Mouse (Mus musculus): ENCODE data around the gene Rgs5.

The Rgs5 gene

GRCm38 (mm10) chr1:169655256-169655655, at the start of gene Rgs5:
Gene Rgs5 (plus strand): TSS chr1:169655501.
- no peak for DNase-seq (ENCODE audit: low read depth)

DNA sequence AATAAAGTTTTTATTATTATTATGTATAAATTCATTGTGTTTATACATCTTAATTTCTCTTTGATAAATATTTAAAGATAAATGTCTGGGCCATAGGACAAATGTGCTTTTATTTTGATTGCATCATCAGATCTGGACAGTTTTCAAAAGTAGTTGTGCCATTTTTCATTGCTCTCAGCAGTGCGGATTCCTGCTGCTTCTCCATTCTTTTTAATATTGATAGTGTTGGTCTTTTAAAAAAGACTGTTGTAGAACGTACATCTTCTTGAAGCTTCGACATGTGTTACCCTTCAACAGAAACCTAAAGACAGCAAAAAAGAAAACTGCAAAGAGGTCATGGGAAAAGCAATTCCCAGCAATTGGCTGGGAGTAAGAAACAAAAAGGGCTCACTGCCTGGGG, 49.1 kb upstream of the Rgs5 start:
- no peak for DNase-seq (ENCODE audit: low read depth)

- DNase-seq (ENCODE audit: low read depth), result no peak
These were observed 25.6 kb upstream of the Rgs5 start for GRCm38 (mm10) chr1:169629738-169630137.

DNA sequence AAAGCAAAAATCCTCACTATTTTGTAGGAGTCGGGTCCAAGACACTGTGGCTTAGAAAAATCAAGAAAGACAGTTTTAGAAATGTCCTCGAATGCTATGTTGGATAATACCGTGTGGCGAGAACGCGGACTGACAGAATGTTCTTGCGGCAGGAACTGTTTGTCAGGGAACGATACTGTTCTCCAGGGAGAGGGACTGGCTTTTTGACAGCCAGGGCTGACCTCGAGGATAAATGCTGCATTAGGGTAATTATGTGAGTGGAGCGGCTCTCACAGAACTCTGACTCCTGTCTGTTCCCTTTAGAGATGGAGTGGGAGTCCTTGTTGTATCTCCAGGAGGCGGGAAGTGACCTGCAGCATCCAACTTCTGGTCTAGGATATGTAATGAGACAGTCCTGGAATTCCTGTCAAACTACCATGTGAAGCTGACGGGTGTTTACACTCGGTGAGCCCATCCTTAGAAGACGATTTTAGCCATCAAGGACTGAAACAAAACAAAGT, 18.0 kb upstream of the Rgs5 start:
- no peak for DNase-seq (ENCODE audit: low read depth)

DNA sequence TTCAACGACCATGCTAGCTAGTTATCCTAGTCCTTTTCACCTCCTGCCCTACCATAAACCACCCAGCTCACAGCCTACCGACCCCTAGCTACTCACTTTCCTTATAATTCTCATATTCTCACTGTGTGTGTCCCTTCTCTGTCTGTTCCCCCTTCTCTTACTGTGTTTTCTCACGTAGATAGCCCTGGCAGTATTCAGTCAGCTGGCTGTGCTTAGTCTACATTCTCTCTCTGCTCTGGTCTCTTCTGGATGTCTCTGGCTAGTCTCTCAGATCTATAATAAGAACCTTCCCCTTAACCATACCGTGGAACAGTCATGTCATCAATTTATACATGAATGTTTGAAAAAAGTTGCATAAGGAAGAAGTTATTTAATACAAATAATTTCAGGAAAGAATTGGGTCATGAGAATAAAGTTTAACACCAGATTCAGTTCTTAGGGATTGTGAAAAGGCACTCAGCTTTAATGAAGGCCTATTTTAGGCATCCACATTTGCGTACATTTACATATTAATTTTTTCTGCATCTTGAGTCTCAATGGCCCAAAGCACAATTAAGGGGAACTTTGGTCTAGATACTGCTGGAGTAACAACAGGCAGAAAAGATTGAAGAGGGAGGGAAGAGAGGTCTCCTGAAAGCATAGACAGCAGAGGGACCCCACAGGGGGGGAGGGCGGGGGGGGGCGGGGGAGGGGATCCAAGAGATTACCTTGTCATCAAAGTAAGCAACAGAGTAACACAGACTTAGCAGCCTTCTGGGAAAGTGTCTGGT, 10.2 kb upstream of the Rgs5 start:
- DNase-seq (ENCODE audit: low read depth), result no peak

DNA sequence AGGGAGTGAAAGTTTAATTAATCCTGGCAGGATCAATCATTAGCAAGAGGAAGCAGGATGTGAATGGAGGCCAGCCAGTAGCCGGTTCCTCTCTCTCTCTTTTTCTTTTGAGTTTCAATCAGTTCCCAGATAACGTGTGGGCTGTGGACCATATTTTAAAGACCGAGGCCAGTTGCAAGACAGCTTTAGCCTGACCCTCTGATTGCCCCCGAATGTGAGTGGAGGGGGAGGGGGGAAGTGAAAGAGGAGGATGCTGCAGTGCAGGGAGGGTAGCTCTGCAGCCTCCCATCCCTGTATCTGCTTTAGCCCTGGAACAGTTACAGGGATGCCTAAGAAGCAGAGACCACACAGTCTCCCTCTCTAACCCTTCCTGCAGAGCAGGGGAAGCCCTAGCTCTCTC, 4.2 kb downstream of the Rgs5 start:
- no peak for DNase-seq (ENCODE audit: low read depth)

- DNase-seq (ENCODE audit: low read depth), result no peak
These were observed 12.0 kb downstream of the Rgs5 start for GRCm38 (mm10) chr1:169667328-169667727.

DNA sequence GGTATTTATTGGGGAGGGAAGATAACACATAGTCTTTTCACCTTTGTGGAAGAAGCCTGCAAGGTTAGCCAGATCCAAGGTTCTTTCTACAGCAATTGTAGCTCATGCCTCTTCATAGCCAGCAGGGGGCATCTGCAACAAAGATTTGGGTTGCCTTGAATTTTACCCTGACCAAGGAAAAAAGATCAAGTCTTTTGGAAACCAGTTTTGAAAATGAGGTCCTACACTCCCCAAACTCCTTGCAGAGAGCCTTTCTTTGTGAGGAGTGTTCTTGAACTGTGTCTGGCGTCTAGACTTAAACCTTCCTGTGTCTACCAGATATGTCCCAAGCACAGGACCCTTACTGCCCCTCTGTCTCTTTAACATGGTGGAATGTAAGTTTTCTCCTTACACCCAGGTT, 15.4 kb downstream of the Rgs5 start:
- peak; percentile 83 for DNase-seq (ENCODE audit: low read depth)

- DNase-seq (ENCODE audit: low read depth), result peak; percentile 87
These were observed 16.5 kb downstream of the Rgs5 start for GRCm38 (mm10) chr1:169671801-169672200.

- DNase-seq (ENCODE audit: low read depth), result peak; percentile 68
These were observed 17.0 kb downstream of the Rgs5 start for GRCm38 (mm10) chr1:169672272-169672671.

DNA sequence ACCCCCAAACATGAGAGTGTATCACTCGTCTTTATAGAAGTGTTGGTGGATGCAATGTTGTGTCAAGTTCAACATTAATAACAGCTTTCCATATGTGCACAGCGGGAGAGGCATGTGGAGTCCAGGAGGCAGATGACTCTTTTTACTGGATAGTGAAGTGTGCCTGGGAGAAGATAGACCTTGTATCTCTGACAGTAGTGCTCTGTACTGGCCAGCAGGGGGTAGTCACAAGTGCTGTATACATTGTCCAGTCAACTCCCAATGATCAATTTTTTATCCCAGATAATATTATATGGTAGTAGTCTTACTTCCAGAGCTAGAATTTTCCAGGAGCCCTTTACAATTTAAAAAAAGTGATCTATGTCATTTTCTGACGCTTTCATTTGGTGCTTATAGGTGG, 18.8 kb downstream of the Rgs5 start:
- peak; percentile 43 for DNase-seq (ENCODE audit: low read depth)

DNA sequence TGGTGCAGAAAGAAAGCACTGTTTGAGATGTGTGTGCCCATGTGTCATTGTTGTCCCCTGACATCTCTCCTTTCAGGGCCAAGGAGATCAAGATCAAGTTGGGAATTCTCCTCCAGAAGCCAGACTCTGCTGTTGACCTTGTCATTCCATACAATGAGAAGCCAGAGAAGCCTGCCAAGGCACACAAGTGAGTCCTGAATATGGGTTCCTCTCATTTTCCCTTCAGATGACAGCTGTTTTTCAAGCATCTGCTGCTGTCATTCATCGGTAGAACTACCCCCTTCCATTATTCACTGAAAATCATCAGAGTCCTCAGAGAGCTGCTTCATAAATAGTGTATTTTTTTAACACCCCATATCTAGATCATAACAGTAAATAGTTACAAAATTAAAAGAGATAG, 21.4 kb downstream of the Rgs5 start:
- no peak for DNase-seq (ENCODE audit: low read depth)

DNA sequence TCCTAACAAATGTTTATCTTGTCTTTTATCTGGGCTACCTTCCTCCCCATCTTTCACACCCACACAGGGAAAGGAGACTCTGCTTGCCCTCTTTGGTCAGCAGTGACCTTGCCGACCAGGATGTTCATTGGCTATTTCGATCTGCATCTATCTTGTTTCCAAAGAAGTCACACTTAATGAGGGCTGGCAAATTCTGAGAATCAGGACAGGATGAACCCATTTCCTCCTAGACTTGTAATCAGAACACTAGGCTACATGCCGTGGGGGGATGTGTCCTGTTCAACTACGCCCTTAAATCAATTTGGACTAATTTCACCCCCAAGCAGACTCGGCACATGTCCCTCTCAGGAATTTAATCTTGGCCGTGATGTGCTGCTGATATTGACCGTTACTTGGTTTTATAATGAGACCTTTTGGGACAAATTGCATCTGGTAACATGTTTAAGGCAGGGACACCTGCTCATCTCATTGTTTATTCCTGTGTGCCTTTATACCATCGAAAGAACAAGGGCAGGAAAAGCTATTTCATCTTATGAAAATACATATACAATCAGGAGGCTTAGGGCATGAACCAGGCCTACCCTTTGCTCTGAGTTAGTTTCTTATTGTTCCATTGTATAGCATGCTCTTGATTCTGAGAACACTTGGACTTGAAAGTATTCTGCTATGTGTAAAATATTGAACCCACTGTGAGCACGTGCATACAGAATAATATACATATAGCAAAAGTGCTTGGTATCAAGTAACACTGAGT, 25.3 kb downstream of the Rgs5 start:
- no peak for DNase-seq (ENCODE audit: low read depth)

GRCm38 (mm10) chr1:169682775-169683497, 27.6 kb downstream of the Rgs5 start:
- no peak for DNase-seq (ENCODE audit: low read depth)

DNA sequence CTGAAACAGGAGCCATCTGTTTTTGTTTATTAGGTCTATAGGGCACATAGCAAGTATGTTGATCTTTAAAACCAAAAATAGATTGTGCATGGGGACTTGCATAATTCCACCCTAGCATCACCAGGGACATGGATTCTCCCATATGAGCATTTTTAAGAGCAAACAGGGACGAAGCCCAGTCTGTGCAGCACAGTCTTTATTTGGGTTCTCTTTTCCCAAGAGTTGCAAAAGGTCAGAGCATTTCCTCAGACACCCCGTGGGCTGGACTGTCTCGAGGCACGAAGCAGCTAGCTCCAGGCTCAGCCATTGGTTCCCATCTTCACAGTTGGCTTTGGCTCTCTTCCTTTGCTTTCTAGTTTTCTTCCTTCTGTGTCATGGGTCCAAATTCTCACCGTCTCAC, 30.0 kb downstream of the Rgs5 start:
- DNase-seq (ENCODE audit: low read depth), result peak; percentile 46

GRCm38 (mm10) chr1:169693040-169693439, 37.7 kb downstream of the Rgs5 start:
- DNase-seq (ENCODE audit: low read depth), result no peak

DNA sequence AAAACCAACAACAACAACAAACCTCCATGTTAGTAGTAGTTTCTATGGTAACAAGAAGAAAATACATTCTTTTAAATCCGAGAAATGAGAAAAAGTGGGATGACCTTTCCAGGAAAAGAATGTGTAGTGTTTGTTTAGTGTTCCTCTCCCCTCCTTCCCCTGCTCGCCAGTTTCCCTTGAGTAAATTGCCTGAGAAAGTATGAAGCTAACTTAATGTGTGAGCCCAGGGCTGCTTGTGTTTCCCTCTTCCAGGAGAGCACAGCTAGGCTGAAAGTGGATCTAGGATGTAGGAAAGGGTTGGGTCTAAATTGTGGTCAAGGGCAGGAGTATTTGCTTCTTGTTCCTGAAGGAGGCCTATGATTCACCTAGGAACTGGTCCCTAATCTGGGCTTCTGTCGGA, 38.2 kb downstream of the Rgs5 start:
- DNase-seq (ENCODE audit: low read depth), result peak; percentile 32

GRCm38 (mm10) chr1:169695356-169695755, 40.1 kb downstream of the Rgs5 start:
- peak; percentile 68 for DNase-seq (ENCODE audit: low read depth)

- no peak for DNase-seq (ENCODE audit: low read depth)
These were observed 41.9 kb downstream of the Rgs5 start for GRCm38 (mm10) chr1:169697236-169697635.

- DNase-seq (ENCODE audit: low read depth), result peak; percentile 82
These were observed 43.9 kb downstream of the Rgs5 start for GRCm38 (mm10) chr1:169699184-169699583.

GRCm38 (mm10) chr1:169704395-169705087, 49.2 kb downstream of the Rgs5 start:
- peak; percentile 31 for DNase-seq (ENCODE audit: low read depth)

DNA sequence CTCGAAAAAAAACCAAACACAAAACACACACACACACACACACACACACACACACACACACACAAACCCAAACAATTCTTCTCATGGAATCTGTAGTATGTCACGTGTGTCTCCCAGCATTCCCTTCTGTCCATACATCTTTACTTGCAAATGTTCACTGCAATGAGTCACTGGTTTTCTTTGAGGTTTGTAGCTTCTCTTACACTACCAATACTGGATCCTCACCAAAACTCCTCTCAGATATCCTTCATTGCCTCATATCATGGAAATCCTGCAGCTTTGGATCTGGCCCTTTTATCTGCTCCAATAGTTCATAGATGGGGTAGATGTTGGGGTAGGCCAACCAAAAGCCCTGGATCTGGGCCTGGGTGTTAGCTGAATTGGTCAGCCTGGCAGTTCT, 66.5 kb downstream of the Rgs5 start:
- peak; percentile 55 for DNase-seq (ENCODE audit: low read depth)
